Mouse (Mus musculus) urinary bladder, postnatal 4 days (tissue): ENCODE measurements around the gene Papss1.

Experiments used
- DNase-seq, 2 experiments: peaks; one replicate each; pipeline ENCODE4 v3.0.0; 2021 to 2022; ENCODE audit warnings: low spot score in 2 of 2

The Papss1 gene

GRCm38 (mm10) chr3:131581096-131581495 lies 16.5 kb downstream of the Papss1 start:
- DNase-seq: no peak

GRCm38 (mm10) chr3:131586818-131587217 lies 22.2 kb downstream of the Papss1 start:
- no peak for DNase-seq

- no peak for DNase-seq
Measured at GRCm38 (mm10) chr3:131587959-131588358, 23.4 kb downstream of the Papss1 start.

- no peak for DNase-seq
Measured at GRCm38 (mm10) chr3:131593143-131593798, 28.7 kb downstream of the Papss1 start.

- DNase-seq: no peak
Measured at GRCm38 (mm10) chr3:131594361-131594760, 29.8 kb downstream of the Papss1 start.

- no peak for DNase-seq
Measured at GRCm38 (mm10) chr3:131595546-131596245, 31.1 kb downstream of the Papss1 start.

GRCm38 (mm10) chr3:131600726-131601125 lies 36.2 kb downstream of the Papss1 start:
- DNase-seq: no peak

GRCm38 (mm10) chr3:131601366-131601765 lies 36.8 kb downstream of the Papss1 start:
- no peak for DNase-seq

- no peak for DNase-seq
Measured at GRCm38 (mm10) chr3:131602995-131603414, 38.4 kb downstream of the Papss1 start.

GRCm38 (mm10) chr3:131608112-131608511 lies 43.5 kb downstream of the Papss1 start:
- DNase-seq: no peak

GRCm38 (mm10) chr3:131609651-131610050 lies 45.1 kb downstream of the Papss1 start:
- no peak for DNase-seq

GRCm38 (mm10) chr3:131610595-131610994 lies 46.0 kb downstream of the Papss1 start:
- DNase-seq: no peak

- DNase-seq: no peak
Measured at GRCm38 (mm10) chr3:131612847-131613246, 48.3 kb downstream of the Papss1 start.

- no peak for DNase-seq
Measured at GRCm38 (mm10) chr3:131614056-131614455, 49.5 kb downstream of the Papss1 start.

- DNase-seq: no peak
Measured at GRCm38 (mm10) chr3:131618580-131619338, 54.2 kb downstream of the Papss1 start.

GRCm38 (mm10) chr3:131623208-131623607 lies 58.6 kb downstream of the Papss1 start:
- DNase-seq: no peak

GRCm38 (mm10) chr3:131624063-131624462 lies 59.5 kb downstream of the Papss1 start:
- no peak for DNase-seq

GRCm38 (mm10) chr3:131627476-131627875 lies 62.9 kb downstream of the Papss1 start:
- no peak for DNase-seq

GRCm38 (mm10) chr3:131628265-131628664 lies 63.7 kb downstream of the Papss1 start:
- DNase-seq: no peak

- DNase-seq: no peak
Measured at GRCm38 (mm10) chr3:131628931-131629330, 64.4 kb downstream of the Papss1 start.

- no peak for DNase-seq
Measured at GRCm38 (mm10) chr3:131630407-131631317, 66.1 kb downstream of the Papss1 start.
